Mouse (Mus musculus): Measurements from ENCODE around the gene Olfr323.

The Olfr323 gene

GRCm38 (mm10) chr11:58602800-58603560 is 27.3 kb downstream of the Olfr323 start:
- no peak for DNase-seq

GRCm38 (mm10) chr11:58602062-58602461 is 28.2 kb downstream of the Olfr323 start:
- DNase-seq, result no peak

GRCm38 (mm10) chr11:58597837-58598236 is 32.5 kb downstream of the Olfr323 start:
- no peak for DNase-seq

GRCm38 (mm10) chr11:58594814-58595213 is 35.5 kb downstream of the Olfr323 start, which contains the start of gene Olfr324:
TSS of gene Olfr324 (plus strand) at chr11:58595114.
- DNase-seq, result no peak

GRCm38 (mm10) chr11:58588620-58589250 is 41.6 kb downstream of the Olfr323 start:
- no peak for DNase-seq

GRCm38 (mm10) chr11:58587898-58588348 is 42.4 kb downstream of the Olfr323 start:
- peak; percentile 31 to 32 for DNase-seq

- no peak for DNase-seq
These were observed 51.7 kb downstream of the Olfr323 start for GRCm38 (mm10) chr11:58578636-58579035.

- DNase-seq, result no peak
These were observed 52.9 kb downstream of the Olfr323 start, which contains the start of gene Olfr325 for GRCm38 (mm10) chr11:58577430-58577829. TSS of gene Olfr325 (plus strand) at chr11:58577730.
